Mouse (Mus musculus): Measurements from ENCODE around the gene Tsc22d4. TPM values are rescaled to one million over a fixed set of nuclear protein-coding genes. Genes with fewer than 3 reads are reported as not detected.

Tsc22d4 gene
- polyA plus RNA-seq, 1 experiment from 2014 or later, result 118 TPM

GRCm38 (mm10) chr5:137779053-137779933 is 33.8 kb downstream of the Tsc22d4 start:
- H3K9me3 ChIP-seq (ENCODE audit: control insufficient read depth, low read depth, low read length), result no peaks in the 10 kb centered on the region
- peak; percentile 10; the same call in 1 of the 2 replicates for ATAC-seq (ENCODE audit: insufficient number of reproducible peaks, insufficient read depth, low FRiP score, low read depth)
- H3K27me3 ChIP-seq (ENCODE audit: control insufficient read depth, insufficient read depth, low read length), result no peaks in the 10 kb centered on the region
- H3K4me3 ChIP-seq (ENCODE audit: low read depth, low read length), result peak overlapping the region; percentile 98
- WGBS, result under 1% methylated on average over 75 of the region's 83 CpGs
- H3K4me1 ChIP-seq (ENCODE audit: control insufficient read depth, insufficient read depth, low read length), result peaks cover 25% of the 10 kb centered on the region
- peak overlapping the region; percentile 95 for H3K9ac ChIP-seq (replicated peaks; ENCODE audit: low read depth, low read length)
- H3K36me3 ChIP-seq (ENCODE audit: control insufficient read depth, insufficient read depth, low read length), result peaks cover 35% of the 10 kb centered on the region
- peak overlapping the region; percentile 91 for H3K27ac ChIP-seq (ENCODE audit: low read length)
- H3K4me2 ChIP-seq (replicated peaks; ENCODE audit: low read depth, low read length), result peak overlapping the region; percentile 98

GRCm38 (mm10) chr5:137781661-137782060 is 36.1 kb downstream of the Tsc22d4 start:
- no peak overlapping the region for H3K4me2 ChIP-seq (replicated peaks; ENCODE audit: low read depth, low read length)
- H3K36me3 ChIP-seq (ENCODE audit: control insufficient read depth, insufficient read depth, low read length), result peaks cover 42% of the 10 kb centered on the region
- no peaks in the 10 kb centered on the region for H3K27me3 ChIP-seq (ENCODE audit: control insufficient read depth, insufficient read depth, low read length)
- 92% methylated on average over 7 of the region's 7 CpGs for WGBS
- peaks cover 32% of the 10 kb centered on the region for H3K4me1 ChIP-seq (ENCODE audit: control insufficient read depth, insufficient read depth, low read length)
- H3K9ac ChIP-seq (replicated peaks; ENCODE audit: low read depth, low read length), result no peak overlapping the region
- ATAC-seq (ENCODE audit: insufficient number of reproducible peaks, insufficient read depth, low FRiP score, low read depth), result no peak
- no peak overlapping the region for H3K27ac ChIP-seq (ENCODE audit: low read length)
- no peaks in the 10 kb centered on the region for H3K9me3 ChIP-seq (ENCODE audit: control insufficient read depth, low read depth, low read length)
- no peak overlapping the region for H3K4me3 ChIP-seq (ENCODE audit: low read depth, low read length)

GRCm38 (mm10) chr5:137782776-137783522 is 37.4 kb downstream of the Tsc22d4 start:
- Histone ChIP-seq H3K4me2 (replicated peaks; ENCODE audit: low read depth, low read length) (peak overlapping the region; percentile 94), H3K9ac (replicated peaks; ENCODE audit: low read depth, low read length) (no peak overlapping the region; the same call in 1 of the 2 replicates), H3K4me1 (ENCODE audit: control insufficient read depth, insufficient read depth, low read length) (peaks cover 32% of the 10 kb centered on the region), H3K9me3 (ENCODE audit: control insufficient read depth, low read depth, low read length) (no peaks in the 10 kb centered on the region), H3K4me3 (ENCODE audit: low read depth, low read length) (peak overlapping the region; percentile 73), H3K27me3 (ENCODE audit: control insufficient read depth, insufficient read depth, low read length) (no peaks in the 10 kb centered on the region), H3K27ac (ENCODE audit: low read length) (no peak overlapping the region), H3K36me3 (ENCODE audit: control insufficient read depth, insufficient read depth, low read length) (peaks cover 42% of the 10 kb centered on the region)
- no peak for ATAC-seq (ENCODE audit: insufficient number of reproducible peaks, insufficient read depth, low FRiP score, low read depth)
- WGBS, result 79% methylated on average over 13 of the region's 13 CpGs

GRCm38 (mm10) chr5:137783901-137784540 is 38.5 kb downstream of the Tsc22d4 start:
- no peaks in the 10 kb centered on the region for H3K27me3 ChIP-seq (ENCODE audit: control insufficient read depth, insufficient read depth, low read length)
- 51% methylated on average over 9 of the region's 9 CpGs for WGBS
- no peak overlapping the region for H3K27ac ChIP-seq (ENCODE audit: low read length)
- no peak for ATAC-seq (ENCODE audit: insufficient number of reproducible peaks, insufficient read depth, low FRiP score, low read depth)
- peak overlapping the region; percentile 94 for H3K4me2 ChIP-seq (replicated peaks; ENCODE audit: low read depth, low read length)
- peak overlapping the region; percentile 73 for H3K4me3 ChIP-seq (ENCODE audit: low read depth, low read length)
- peaks cover 42% of the 10 kb centered on the region for H3K36me3 ChIP-seq (ENCODE audit: control insufficient read depth, insufficient read depth, low read length)
- peaks cover 32% of the 10 kb centered on the region for H3K4me1 ChIP-seq (ENCODE audit: control insufficient read depth, insufficient read depth, low read length)
- H3K9me3 ChIP-seq (ENCODE audit: control insufficient read depth, low read depth, low read length), result no peaks in the 10 kb centered on the region
- H3K9ac ChIP-seq (replicated peaks; ENCODE audit: low read depth, low read length), result peak overlapping the region; percentile 92; the same call in 1 of the 2 replicates

GRCm38 (mm10) chr5:137784546-137784945 is 39.0 kb downstream of the Tsc22d4 start:
- Histone ChIP-seq H3K4me2 (replicated peaks; ENCODE audit: low read depth, low read length) (peak overlapping the region; percentile 94), H3K9me3 (ENCODE audit: control insufficient read depth, low read depth, low read length) (no peaks in the 10 kb centered on the region), H3K4me1 (ENCODE audit: control insufficient read depth, insufficient read depth, low read length) (peaks cover 31% of the 10 kb centered on the region), H3K4me3 (ENCODE audit: low read depth, low read length) (peak overlapping the region; percentile 73), H3K27ac (ENCODE audit: low read length) (0 out of 2 replicates have a peak overlapping the region, but pooled peaks have one; percentile 96), H3K27me3 (ENCODE audit: control insufficient read depth, insufficient read depth, low read length) (no peaks in the 10 kb centered on the region), H3K9ac (replicated peaks; ENCODE audit: low read depth, low read length) (peak overlapping the region; percentile 92), H3K36me3 (ENCODE audit: control insufficient read depth, insufficient read depth, low read length) (peaks cover 42% of the 10 kb centered on the region)
- WGBS, result 68% methylated on average over 14 of the region's 14 CpGs
- no peak for ATAC-seq (ENCODE audit: insufficient number of reproducible peaks, insufficient read depth, low FRiP score, low read depth)

GRCm38 (mm10) chr5:137785164-137786031 is 39.9 kb downstream of the Tsc22d4 start:
- H3K9ac ChIP-seq (replicated peaks; ENCODE audit: low read depth, low read length), result peak overlapping the region; percentile 92
- no peaks in the 10 kb centered on the region for H3K9me3 ChIP-seq (ENCODE audit: control insufficient read depth, low read depth, low read length)
- no peaks in the 10 kb centered on the region for H3K27me3 ChIP-seq (ENCODE audit: control insufficient read depth, insufficient read depth, low read length)
- peaks cover 25% of the 10 kb centered on the region for H3K4me1 ChIP-seq (ENCODE audit: control insufficient read depth, insufficient read depth, low read length)
- peak overlapping the region; percentile 73 for H3K4me3 ChIP-seq (ENCODE audit: low read depth, low read length)
- H3K27ac ChIP-seq (ENCODE audit: low read length), result peak overlapping the region; percentile 96
- WGBS, result 1% methylated on average over 60 of the region's 62 CpGs
- ATAC-seq (ENCODE audit: insufficient number of reproducible peaks, insufficient read depth, low FRiP score, low read depth), result no peak
- H3K4me2 ChIP-seq (replicated peaks; ENCODE audit: low read depth, low read length), result peak overlapping the region; percentile 94
- H3K36me3 ChIP-seq (ENCODE audit: control insufficient read depth, insufficient read depth, low read length), result peaks cover 41% of the 10 kb centered on the region

- peak; percentile 91 for ATAC-seq (ENCODE audit: insufficient number of reproducible peaks, insufficient read depth, low FRiP score, low read depth)
- Histone ChIP-seq H3K4me2 (replicated peaks; ENCODE audit: low read depth, low read length) (peak overlapping the region; percentile 94), H3K9ac (replicated peaks; ENCODE audit: low read depth, low read length) (peak overlapping the region; percentile 92), H3K4me1 (ENCODE audit: control insufficient read depth, insufficient read depth, low read length) (peaks cover 25% of the 10 kb centered on the region), H3K4me3 (ENCODE audit: low read depth, low read length) (peak overlapping the region; percentile 73), H3K27ac (ENCODE audit: low read length) (peak overlapping the region; percentile 96), H3K27me3 (ENCODE audit: control insufficient read depth, insufficient read depth, low read length) (no peaks in the 10 kb centered on the region), H3K9me3 (ENCODE audit: control insufficient read depth, low read depth, low read length) (no peaks in the 10 kb centered on the region), H3K36me3 (ENCODE audit: control insufficient read depth, insufficient read depth, low read length) (peaks cover 34% of the 10 kb centered on the region)
- under 1% methylated on average over 76 of the region's 79 CpGs for WGBS
Observed at GRCm38 (mm10) chr5:137786109-137786942, 40.8 kb downstream of the Tsc22d4 start.

All from stomach, embryonic 14.5 days (tissue).